Mouse (Mus musculus) embryonic fibroblast, embryonic 13.5 days (primary cell): ENCODE measurements around the gene Atp2a3.

Source experiments
- CTCF ChIP-seq: IDR thresholded peaks from 2 replicates; pipeline ENCODE4 v1.5.1; 2011; ENCODE audit warnings: mild to moderate bottlenecking, control low read depth, low read length, moderate library complexity, borderline replicate concordance; ENCODE audit not compliant: insufficient read depth
- POLR2A ChIP-seq: IDR thresholded peaks from 2 replicates; pipeline ENCODE4 v1.6.1; 2011; ENCODE audit warnings: low read depth, mild to moderate bottlenecking, control low read depth, low read length, moderate library complexity

DNA sequence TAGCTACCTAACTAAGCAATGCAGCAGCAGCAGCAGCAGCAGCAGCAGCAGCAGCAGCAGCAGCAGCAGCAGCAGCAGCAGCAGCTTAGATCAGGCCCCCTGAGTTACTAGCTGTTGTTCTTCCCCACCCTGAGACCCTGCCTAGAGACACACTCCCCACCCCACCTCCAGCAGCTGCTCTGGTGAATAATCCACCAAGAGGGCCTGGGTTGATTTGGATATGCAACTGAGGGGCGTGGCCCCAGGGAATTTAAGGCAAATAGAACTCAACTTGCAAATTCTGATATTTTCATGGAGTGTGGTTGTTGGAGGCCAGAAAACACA is 7.9 kb upstream of the Atp2a3 start:
- TF ChIP-seq POLR2A (no peak), CTCF (no peak)
